Mouse (Mus musculus) intestine, postnatal 0 days (tissue): ENCODE data around the gene Stxbp1. TPM values are rescaled to one million over a fixed set of nuclear protein-coding genes. Genes with fewer than 3 reads are reported as not detected.
"Not testable (repeated sequence)": the region's sequence is repeated elsewhere in the genome, so short reads cannot be mapped to it uniquely, and the experiment has no call there.

Experiments
- ATAC-seq: fragments of 200-750 bp; cut with Nextera tagmentation; 2 replicates; pipeline ENCODE4 v1.8.0; 2017; ENCODE audit warnings: mild to moderate bottlenecking, moderate TSS enrichment, moderate library complexity
- H3K27ac ChIP-seq: fragments of 300-500 bp; sonication (generic); 2 replicates; pipeline ENCODE4 v1.5.1; 2014; ENCODE audit warnings: mild to moderate bottlenecking, low read depth, low read length, moderate library complexity
- H3K27me3 ChIP-seq: fragments of 300-500 bp; sonication (generic); replicated peaks from 2 replicates; pipeline ENCODE4 v1.6.1; 2014; ENCODE audit warnings: low read length, mixed read lengths; ENCODE audit not compliant: control insufficient read depth, insufficient read depth
- H3K36me3 ChIP-seq: fragments of 300-500 bp; sonication (generic); 2 replicates; pipeline ENCODE4 v1.6.1; 2014; ENCODE audit warnings: mild to moderate bottlenecking, moderate library complexity; ENCODE audit not compliant: control insufficient read depth, insufficient read depth
- H3K4me1 ChIP-seq: fragments of 300-500 bp; sonication (generic); replicated peaks from 2 replicates; pipeline ENCODE4 v1.6.1; 2014; ENCODE audit warnings: antibody characterized with exemption, low read length, mixed read lengths; ENCODE audit not compliant: control insufficient read depth, insufficient read depth
- H3K4me2 ChIP-seq: fragments of 300-500 bp; sonication (generic); replicated peaks from 2 replicates; pipeline ENCODE4 v1.6.1; 2014; ENCODE audit warnings: low read depth, mild to moderate bottlenecking, moderate library complexity
- H3K4me3 ChIP-seq: fragments of 300-500 bp; sonication (generic); 2 replicates; pipeline ENCODE4 v1.5.1; 2014; ENCODE audit warnings: low read depth, low read length
- H3K9ac ChIP-seq: fragments of 300-500 bp; sonication (generic); 2 replicates; pipeline ENCODE4 v1.6.1; 2014; ENCODE audit warnings: mild to moderate bottlenecking, low read depth, low read length
- H3K9me3 ChIP-seq: fragments of 300-500 bp; sonication (generic); 2 replicates; pipeline ENCODE4 v1.6.1; 2016; ENCODE audit warnings: mixed run types; ENCODE audit not compliant: control insufficient read depth
- CTCF ChIP-seq: sonication (generic); IDR thresholded peaks from 2 replicates; pipeline ENCODE4 v1.5.1; 2016; ENCODE audit warnings: low read depth, mild to moderate bottlenecking, control low read depth, antibody characterized with exemption, moderate library complexity
- WGBS: fragments of 180-500 bp; shearing (Covaris S2); extraction: QIAGEN DNeasy Blood & Tissue Kit; methylation state at CpG from one replicate; pipeline ENCODE4 v1.1.7; 2014; 5-methylcytosine and 5-hydroxymethylcytosine counted together
- polyA plus RNA-seq: library from polyadenylated mRNA; unstranded; fragments of >200 nt; fragmentation: Nextera tagmentation; extraction: Ambion mirVana; gene quantifications from 2 replicates; pipeline ENCODE4 v1.2.1, GENCODE M21; 2015

The Stxbp1 gene
- polyA plus RNA-seq, 1 experiment from 2014 or later, result 12.2 TPM

- no peaks in the 10 kb centered on the region for H3K9me3 ChIP-seq
- 2% methylated on average over 7 of the region's 7 CpGs for WGBS
- H3K36me3 ChIP-seq, result no peaks in the 10 kb centered on the region
- no peak overlapping the region for H3K4me3 ChIP-seq
- no peaks in the 10 kb centered on the region for H3K27me3 ChIP-seq
- TF ChIP-seq CTCF, result peak; percentile 97
- no peak for ATAC-seq
- H3K27ac ChIP-seq, result no peak overlapping the region
- no peak overlapping the region for H3K9ac ChIP-seq
- no peak overlapping the region for H3K4me2 ChIP-seq
- no peaks in the 10 kb centered on the region for H3K4me1 ChIP-seq
These were observed 10.5 kb upstream of the Stxbp1 start for GRCm38 (mm10) chr2:32857584-32857983.

GRCm38 (mm10) chr2:32855790-32856465, 8.9 kb upstream of the Stxbp1 start:
- Histone ChIP-seq H3K4me2 (no peak overlapping the region), H3K36me3 (no peaks in the 10 kb centered on the region), H3K9me3 (no peaks in the 10 kb centered on the region), H3K27me3 (0 out of 2 replicates have a peak, but pooled peaks cover 3% of the 10 kb centered on the region), H3K27ac (no peak overlapping the region), H3K4me1 (no peaks in the 10 kb centered on the region), H3K4me3 (no peak overlapping the region), H3K9ac (no peak overlapping the region)
- WGBS, result 59% methylated on average over 5 of the region's 5 CpGs
- no peak for ATAC-seq
- TF ChIP-seq CTCF, result no peak

- TF ChIP-seq CTCF, result no peak
- Histone ChIP-seq H3K4me2 (no peak overlapping the region), H3K9me3 (no peaks in the 10 kb centered on the region), H3K9ac (no peak overlapping the region), H3K4me3 (no peak overlapping the region), H3K27me3 (0 out of 2 replicates have a peak, but pooled peaks cover 3% of the 10 kb centered on the region), H3K4me1 (no peaks in the 10 kb centered on the region), H3K36me3 (no peaks in the 10 kb centered on the region), H3K27ac (no peak overlapping the region)
- WGBS, result 67% methylated on average over 7 of the region's 7 CpGs
- ATAC-seq, result no peak
These were observed 8.2 kb upstream of the Stxbp1 start for GRCm38 (mm10) chr2:32855046-32855785.

GRCm38 (mm10) chr2:32854206-32854605, 7.2 kb upstream of the Stxbp1 start:
- peak; percentile 98 for TF ChIP-seq CTCF

GRCm38 (mm10) chr2:32853716-32854115, 6.7 kb upstream of the Stxbp1 start:
- not testable (repeated sequence) for H3K4me2 ChIP-seq, H3K9ac ChIP-seq, H3K36me3 ChIP-seq, H3K9me3 ChIP-seq, H3K4me1 ChIP-seq, H3K4me3 ChIP-seq, H3K27ac ChIP-seq, ATAC-seq, H3K27me3 ChIP-seq
- WGBS, result 71% methylated on average over 4 of the region's 4 CpGs

More at GRCm38 (mm10) chr2:32854206-32854605, 7.2 kb upstream of the Stxbp1 start:
- H3K36me3 ChIP-seq, result no peaks in the 10 kb centered on the region
- H3K27ac ChIP-seq, result no peak overlapping the region
- no peaks in the 10 kb centered on the region for H3K9me3 ChIP-seq
- H3K4me1 ChIP-seq, result no peaks in the 10 kb centered on the region
- ATAC-seq, result peak; percentile 63
- no peak overlapping the region for H3K4me3 ChIP-seq
- H3K27me3 ChIP-seq, result 0 out of 2 replicates have a peak, but pooled peaks cover 3% of the 10 kb centered on the region
- H3K9ac ChIP-seq, result no peak overlapping the region
- WGBS, result 4% methylated on average over 8 of the region's 8 CpGs
- no peak overlapping the region for H3K4me2 ChIP-seq

- peak; percentile 41 for ATAC-seq
- Histone ChIP-seq H3K27me3 (0 out of 2 replicates have a peak, but pooled peaks cover 3% of the 10 kb centered on the region), H3K4me3 (no peak overlapping the region), H3K4me1 (peaks cover 5% of the 10 kb centered on the region; the same call in 1 of the 2 replicates), H3K9me3 (no peaks in the 10 kb centered on the region), H3K27ac (no peak overlapping the region), H3K9ac (no peak overlapping the region), H3K4me2 (peak overlapping the region; percentile 43), H3K36me3 (no peaks in the 10 kb centered on the region)
- peak; percentile 73 for TF ChIP-seq CTCF
- WGBS, result 2% methylated on average over 20 of the region's 20 CpGs
These were observed 5.1 kb upstream of the Stxbp1 start for GRCm38 (mm10) chr2:32852156-32852555.
